7 mouse cellular contexts compared by ENCODE assay signal in genomic region chr17:27513916-27514762, GRCm38 (mm10). TPM values are rescaled to one million over a fixed set of nuclear protein-coding genes. Genes with fewer than 3 reads are reported as not detected.
A peak's percentile ranks its signal among the peaks of the same experiment; 100 is the strongest.
DNase-seq lines count a peak whose midpoint lies in the region; ATAC-seq lines count a peak whose summit lies in the region.

No protein-coding gene starts in this region.

- intact Hi-C loops in gastrocnemius, postnatal 14 days (cut with DNase I; ENCODE audit: low total_unique reads) = no loop called here

- peaks cover 4% of the 10 kb centered on the region; the same call in 1 of the 2 replicates for H3K4me1 ChIP-seq in liver, embryonic 11.5 days (replicated peaks; ENCODE audit: control insufficient read depth, insufficient read depth, low read length)
- H3K4me1 ChIP-seq in liver, embryonic 12.5 days = peaks cover 14% of the 10 kb centered on the region; the same call in 1 of the 2 replicates
- H3K4me1 ChIP-seq in forebrain, embryonic 10.5 days = peaks cover 72% of the 10 kb centered on the region
- peaks cover 56% of the 10 kb centered on the region for H3K4me1 ChIP-seq in limb, embryonic 10.5 days
- peaks cover 15% of the 10 kb centered on the region for H3K4me1 ChIP-seq in stomach, embryonic 16.5 days (ENCODE audit: control insufficient read depth, insufficient read depth, low read length)

- no peaks in the 10 kb centered on the region for H3K36me3 ChIP-seq in liver, embryonic 11.5 days (ENCODE audit: control insufficient read depth, insufficient read depth, low read length)
- no peaks in the 10 kb centered on the region for H3K36me3 ChIP-seq in liver, embryonic 12.5 days
- H3K36me3 ChIP-seq in forebrain, embryonic 10.5 days (replicated peaks) = no peaks in the 10 kb centered on the region
- no peaks in the 10 kb centered on the region for H3K36me3 ChIP-seq in limb, embryonic 10.5 days
- no peaks in the 10 kb centered on the region for H3K36me3 ChIP-seq in stomach, embryonic 16.5 days (ENCODE audit: control insufficient read depth, insufficient read depth, low read length)

- peak overlapping the region; percentile 80 for H3K4me2 ChIP-seq in liver, embryonic 11.5 days
- H3K4me2 ChIP-seq in liver, embryonic 12.5 days = no peak overlapping the region
- no peak overlapping the region; the same call in 1 of the 2 replicates for H3K4me2 ChIP-seq in stomach, embryonic 16.5 days (ENCODE audit: low read depth, low read length)

- no peak for ATAC-seq in liver, embryonic 11.5 days (replicated peaks; ENCODE audit: low FRiP score)
- ATAC-seq in liver, embryonic 12.5 days = no peak
- no peak for ATAC-seq in stomach, embryonic 16.5 days (ENCODE audit: insufficient read depth, low FRiP score)

- DNase-seq in liver, embryonic 11.5 days (ENCODE audit: low spot score) = no peak
- no peak for DNase-seq in forebrain, embryonic 10.5 days (ENCODE audit: extremely low spot score, low spot score)
- no peak for DNase-seq in limb, embryonic 10.5 days (ENCODE audit: low spot score)
- no peak for DNase-seq in cerebellum, adult 9-11 months
- no peak for DNase-seq in gastrocnemius, postnatal 14 days

- no peak overlapping the region for H3K9ac ChIP-seq in liver, embryonic 11.5 days (ENCODE audit: low read depth, low read length)
- H3K9ac ChIP-seq in liver, embryonic 12.5 days = no peak overlapping the region
- no peak overlapping the region for H3K9ac ChIP-seq in stomach, embryonic 16.5 days (ENCODE audit: low read length)

- H3K27me3 ChIP-seq in liver, embryonic 11.5 days (replicated peaks; ENCODE audit: control insufficient read depth, insufficient read depth, low read length) = peaks cover 86% of the 10 kb centered on the region
- H3K27me3 ChIP-seq in liver, embryonic 12.5 days (replicated peaks) = peaks cover 100% of the 10 kb centered on the region
- H3K27me3 ChIP-seq in forebrain, embryonic 10.5 days (ENCODE audit: poor library complexity, severe bottlenecking) = peaks cover 99% of the 10 kb centered on the region
- H3K27me3 ChIP-seq in limb, embryonic 10.5 days (ENCODE audit: low read depth, poor library complexity, severe bottlenecking) = peaks cover 99% of the 10 kb centered on the region
- H3K27me3 ChIP-seq in stomach, embryonic 16.5 days (ENCODE audit: control insufficient read depth, insufficient read depth, low read length) = peaks cover 81% of the 10 kb centered on the region

- 32% methylated on average over 27 of the region's 27 CpGs for WGBS in liver, embryonic 11.5 days
- 34% methylated on average over 27 of the region's 27 CpGs for WGBS in liver, embryonic 12.5 days (ENCODE audit: insufficient replicate concordance)
- 31% methylated on average over 27 of the region's 27 CpGs for WGBS in forebrain, embryonic 10.5 days
- 33% methylated on average over 27 of the region's 27 CpGs for WGBS in limb, embryonic 10.5 days
- 39% methylated on average over 27 of the region's 27 CpGs for WGBS in stomach, embryonic 16.5 days

- H3K9me3 ChIP-seq in liver, embryonic 11.5 days (ENCODE audit: control insufficient read depth, low read length) = no peaks in the 10 kb centered on the region
- H3K9me3 ChIP-seq in liver, embryonic 12.5 days (replicated peaks) = no peaks in the 10 kb centered on the region
- H3K9me3 ChIP-seq in forebrain, embryonic 10.5 days = no peaks in the 10 kb centered on the region
- no peaks in the 10 kb centered on the region for H3K9me3 ChIP-seq in limb, embryonic 10.5 days (replicated peaks)
- H3K9me3 ChIP-seq in stomach, embryonic 16.5 days (replicated peaks; ENCODE audit: control insufficient read depth, low read length) = no peaks in the 10 kb centered on the region

- no peak overlapping the region for H3K27ac ChIP-seq in liver, embryonic 11.5 days (ENCODE audit: low read depth, low read length)
- H3K27ac ChIP-seq in liver, embryonic 12.5 days = no peak overlapping the region
- H3K27ac ChIP-seq in forebrain, embryonic 10.5 days = no peak overlapping the region
- no peak overlapping the region for H3K27ac ChIP-seq in limb, embryonic 10.5 days
- H3K27ac ChIP-seq in stomach, embryonic 16.5 days (ENCODE audit: low read length) = no peak overlapping the region

- H3K4me3 ChIP-seq in liver, embryonic 11.5 days (ENCODE audit: low read depth, low read length) = peak overlapping the region; percentile 48; the same call in 1 of the 2 replicates
- no peak overlapping the region for H3K4me3 ChIP-seq in liver, embryonic 12.5 days
- H3K4me3 ChIP-seq in forebrain, embryonic 10.5 days = peak overlapping the region; percentile 65
- H3K4me3 ChIP-seq in limb, embryonic 10.5 days = peak overlapping the region; percentile 67
- H3K4me3 ChIP-seq in stomach, embryonic 16.5 days (replicated peaks; ENCODE audit: low read length) = peak overlapping the region; percentile 57

RNA-seq across cellular contexts. Expression of gene Grm4, which starts 7.1 kb away (rescaled TPM):
- polyA plus RNA-seq in liver, embryonic 11.5 days (2014; fragmentation: Nextera tagmentation; extraction: Ambion mirVana) = 0.12 and 0.18 TPM in 2 replicates
- 0.05 TPM in 1 of 2 replicates, not detected in the other for polyA plus RNA-seq in liver, embryonic 12.5 days (2016; fragmentation: Nextera tagmentation; extraction: Ambion mirVana)
- polyA plus RNA-seq in forebrain, embryonic 10.5 days (2016; fragmentation: Nextera tagmentation; extraction: Ambion mirVana) = 0.61 and 0.73 TPM in 2 replicates
- 0.06 and 0.35 TPM in 2 replicates for polyA plus RNA-seq in limb, embryonic 10.5 days (2016; fragmentation: Nextera tagmentation; extraction: Ambion mirVana)
- polyA plus RNA-seq in stomach, embryonic 16.5 days (2015; fragmentation: Nextera tagmentation; extraction: Ambion mirVana) = 0.19 and 0.50 TPM in 2 replicates
- not detected for total RNA-seq in gastrocnemius, postnatal 14 days (2021)

RNA-seq across cellular contexts. Expression of gene Hmga1, which starts 42.2 kb away (rescaled TPM):
- 667 and 675 TPM in 2 replicates for polyA plus RNA-seq in liver, embryonic 11.5 days (2014; fragmentation: Nextera tagmentation; extraction: Ambion mirVana)
- polyA plus RNA-seq in liver, embryonic 12.5 days (2016; fragmentation: Nextera tagmentation; extraction: Ambion mirVana) = 295 and 306 TPM in 2 replicates
- polyA plus RNA-seq in forebrain, embryonic 10.5 days (2016; fragmentation: Nextera tagmentation; extraction: Ambion mirVana) = 821 and 911 TPM in 2 replicates
- polyA plus RNA-seq in limb, embryonic 10.5 days (2016; fragmentation: Nextera tagmentation; extraction: Ambion mirVana) = 904 and 1,218 TPM in 2 replicates
- polyA plus RNA-seq in stomach, embryonic 16.5 days (2015; fragmentation: Nextera tagmentation; extraction: Ambion mirVana) = 163 and 171 TPM in 2 replicates
- 10 to 100 TPM; 17.2 to 18.7 TPM for total RNA-seq in gastrocnemius, postnatal 14 days (2021)

RNA-seq across cellular contexts. Expression of gene AI413582, which starts 51.4 kb away (rescaled TPM):
- polyA plus RNA-seq in liver, embryonic 11.5 days (2014; fragmentation: Nextera tagmentation; extraction: Ambion mirVana) = 23.6 and 28.4 TPM in 2 replicates
- polyA plus RNA-seq in liver, embryonic 12.5 days (2016; fragmentation: Nextera tagmentation; extraction: Ambion mirVana) = 14.1 and 16.8 TPM in 2 replicates
- polyA plus RNA-seq in forebrain, embryonic 10.5 days (2016; fragmentation: Nextera tagmentation; extraction: Ambion mirVana) = 12.5 and 12.7 TPM in 2 replicates
- polyA plus RNA-seq in limb, embryonic 10.5 days (2016; fragmentation: Nextera tagmentation; extraction: Ambion mirVana) = 9.4 TPM in 2 replicates
- 24.3 and 29.0 TPM in 2 replicates for polyA plus RNA-seq in stomach, embryonic 16.5 days (2015; fragmentation: Nextera tagmentation; extraction: Ambion mirVana)
- 1 to 10 TPM; 2.6 to 4.4 TPM for total RNA-seq in gastrocnemius, postnatal 14 days (2021)
